Mouse (Mus musculus) 416B (cell line): ENCODE results near the gene Zfp592.

Experiments
- DNase-seq: peaks from one replicate; pipeline ENCODE4 v3.0.0; 2011; ENCODE audit warnings: low read depth

Zfp592 gene

DNA sequence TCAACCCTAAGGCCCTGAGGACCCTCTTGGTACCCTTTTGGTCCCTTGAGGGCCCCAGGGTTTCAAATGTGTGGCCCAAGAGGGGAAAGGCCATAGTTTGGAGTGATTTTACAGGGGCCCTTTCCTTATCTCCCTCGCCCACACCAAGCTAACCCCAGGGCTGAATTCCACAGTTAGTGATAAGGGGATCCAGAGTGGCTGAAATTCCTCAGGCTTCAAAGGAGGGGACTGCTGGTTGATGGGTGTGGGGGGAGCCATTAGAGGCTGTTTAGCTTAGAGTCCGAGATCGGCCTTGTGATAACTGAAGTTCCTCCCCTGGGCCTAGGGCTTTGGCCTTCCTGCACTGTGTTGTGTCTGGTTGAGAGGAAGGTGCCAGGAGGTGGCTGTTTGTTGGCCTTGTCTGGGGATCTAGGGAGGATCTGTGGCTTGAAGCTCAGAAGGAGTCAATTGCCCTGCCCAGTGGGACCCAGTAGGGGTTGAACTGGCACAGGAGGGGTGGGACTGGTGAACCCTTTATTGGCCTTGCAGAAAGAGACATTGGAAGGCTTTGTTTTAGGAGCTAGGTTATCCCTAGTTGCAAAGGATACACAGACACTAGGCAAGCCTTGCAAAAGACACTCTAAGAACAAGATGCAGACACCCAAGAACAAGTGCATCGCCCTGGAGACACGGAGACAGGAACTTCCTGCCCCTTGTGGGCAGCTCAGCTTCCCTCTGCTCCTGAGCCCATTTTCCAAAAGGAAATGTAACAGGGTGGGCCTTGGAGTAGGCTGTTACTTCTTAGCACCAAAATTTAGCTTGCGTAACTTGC lies 64.6 kb downstream of the Zfp592 start:
- DNase-seq: peak; percentile 38

- DNase-seq: peak; percentile 75
Observed at GRCm38 (mm10) chr7:81058712-81059154, 65.3 kb downstream of the Zfp592 start.

DNA sequence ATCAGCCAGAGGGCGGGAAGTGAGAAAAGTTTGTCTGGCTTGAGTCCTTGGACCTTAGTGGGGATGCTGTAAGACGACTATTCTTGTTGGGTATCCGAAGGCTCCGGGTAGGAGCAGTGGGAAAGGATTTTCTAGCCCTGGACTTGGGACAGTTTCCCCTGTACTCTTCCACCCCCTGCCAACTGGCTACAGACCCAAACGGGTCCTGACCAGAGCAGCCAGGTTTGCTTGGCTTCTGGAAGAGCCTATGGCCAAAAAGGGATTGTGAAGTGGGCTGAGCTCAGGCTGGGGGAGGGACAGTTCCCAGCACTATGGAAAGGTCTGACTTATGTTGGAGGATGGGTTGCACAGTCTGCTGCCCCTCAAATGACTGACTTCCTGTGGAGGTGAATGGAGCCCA lies 65.9 kb downstream of the Zfp592 start:
- DNase-seq: no peak

DNA sequence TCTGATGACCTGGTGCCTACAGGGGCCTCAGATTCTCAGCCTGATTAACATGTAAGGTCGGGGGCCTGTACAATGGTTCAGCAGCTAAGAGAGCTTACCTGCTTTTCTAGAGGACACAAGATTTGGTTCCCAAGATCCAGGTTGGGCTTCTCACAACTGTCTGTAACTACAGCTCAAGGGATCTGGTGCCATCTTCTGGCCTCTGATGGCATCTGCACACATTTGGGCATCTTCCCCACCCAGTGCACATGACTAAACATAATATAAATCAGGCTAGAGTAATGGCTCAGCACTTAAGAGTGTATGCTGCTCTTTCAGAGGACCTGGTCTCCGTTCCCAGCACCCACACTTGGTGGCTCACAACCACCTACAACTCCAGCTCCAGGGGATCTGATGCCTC lies 67.4 kb downstream of the Zfp592 start:
- DNase-seq: peak; percentile 87

GRCm38 (mm10) chr7:81061936-81062335 lies 68.5 kb downstream of the Zfp592 start:
- no peak for DNase-seq

DNA sequence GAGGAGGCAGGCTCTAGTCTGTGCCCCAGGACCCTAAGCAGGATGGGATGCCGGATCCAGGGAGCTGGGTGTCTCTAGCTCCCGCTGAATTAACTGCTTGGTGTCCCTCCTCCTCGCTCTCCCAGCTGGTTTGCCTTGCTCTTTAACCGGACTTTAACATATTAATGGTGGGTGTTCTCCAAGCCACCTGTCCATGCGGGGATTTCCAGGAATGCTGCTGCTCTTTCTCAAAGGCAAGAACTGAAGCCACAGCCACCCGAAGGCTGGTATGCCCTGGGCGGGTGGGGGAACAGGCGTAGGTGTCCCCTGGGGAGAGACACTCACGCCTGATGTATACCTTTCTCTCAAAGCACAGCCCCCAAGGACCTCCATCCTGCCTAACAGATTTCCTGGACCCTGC lies 69.9 kb downstream of the Zfp592 start:
- no peak for DNase-seq

DNA sequence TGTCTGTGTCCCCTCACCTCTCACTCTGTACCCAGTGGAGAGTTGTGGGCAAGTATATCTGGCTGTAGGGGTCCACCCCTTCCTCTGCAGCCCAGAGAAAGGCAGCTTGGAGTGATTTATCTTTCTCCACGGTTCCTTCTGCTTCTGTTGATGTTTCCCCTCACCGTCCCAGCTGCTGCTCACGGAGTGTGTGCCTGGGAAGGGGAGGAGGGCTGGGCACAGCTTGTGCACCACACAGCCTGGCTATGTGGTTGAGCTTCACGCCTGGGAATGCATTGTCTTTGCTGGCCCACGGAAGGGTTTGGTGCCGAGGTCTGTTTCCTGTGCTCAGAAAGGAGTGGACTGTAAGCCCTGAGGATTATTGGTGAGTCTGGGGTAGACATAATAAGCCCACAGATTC lies 73.2 kb downstream of the Zfp592 start:
- no peak for DNase-seq

DNA sequence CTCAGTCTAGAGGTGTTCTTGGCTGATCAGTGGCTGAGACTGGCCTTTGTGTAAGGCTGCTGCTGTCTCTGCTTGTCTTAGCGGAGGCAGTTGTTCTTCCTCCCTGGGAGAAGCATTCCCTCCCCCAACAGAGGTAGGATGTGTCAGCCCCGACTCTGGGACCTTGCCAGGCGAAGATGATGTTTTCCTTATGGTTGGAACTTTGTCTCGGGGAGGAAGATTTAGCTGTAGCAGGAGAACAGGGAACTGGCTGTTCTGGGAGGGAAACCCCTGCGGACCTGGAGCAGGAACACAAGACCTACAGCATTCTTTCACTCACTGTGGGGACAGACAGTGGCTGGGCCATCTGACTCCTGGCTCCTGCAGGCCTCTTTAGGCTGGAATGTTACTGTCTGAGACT lies 79.0 kb downstream of the Zfp592 start:
- DNase-seq: no peak

- DNase-seq: peak; percentile 21
Observed at GRCm38 (mm10) chr7:81073273-81073672, 79.8 kb downstream of the Zfp592 start.

DNA sequence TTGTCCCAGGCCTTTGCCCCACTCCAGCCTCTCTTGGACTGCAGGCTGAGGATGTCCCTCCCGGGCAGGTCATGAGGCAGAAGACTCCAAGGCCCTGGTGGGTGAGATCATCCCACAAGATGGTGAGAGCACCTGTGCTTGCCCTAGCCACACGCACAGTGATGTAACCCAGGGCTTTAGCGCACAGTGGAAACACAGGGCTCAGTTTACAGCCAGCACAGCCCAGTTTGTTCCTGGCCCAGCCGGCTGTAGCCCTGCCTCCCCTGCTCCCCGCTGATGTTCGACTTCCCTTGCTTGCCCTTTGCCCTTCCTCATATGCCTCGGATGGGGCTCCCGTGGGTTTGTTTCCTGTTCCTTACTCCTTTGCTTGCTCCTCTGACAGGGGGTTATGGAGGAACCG lies 81.1 kb downstream of the Zfp592 start:
- DNase-seq: peak; percentile 61

DNA sequence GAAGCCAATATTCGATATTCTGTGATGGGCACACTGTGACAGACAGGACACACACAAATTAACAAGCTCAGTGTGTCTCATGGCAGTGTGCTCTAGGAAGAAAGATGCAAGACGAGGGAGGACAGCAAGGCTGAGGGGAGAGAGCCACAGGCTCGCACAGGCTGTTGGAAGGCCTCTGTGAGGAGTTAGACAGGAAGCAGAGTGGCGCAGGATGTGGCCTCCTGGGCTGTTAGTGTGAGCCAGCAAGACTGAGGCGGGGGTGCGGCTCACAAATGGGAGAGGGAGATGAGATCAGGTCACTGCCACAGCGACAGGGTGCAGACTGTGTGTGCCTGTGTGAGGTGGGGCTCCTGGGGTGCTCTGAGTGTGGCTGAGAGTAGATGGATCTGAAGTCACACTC lies 81.8 kb downstream of the Zfp592 start:
- peak; percentile 82 for DNase-seq

GRCm38 (mm10) chr7:81075732-81076131 lies 82.3 kb downstream of the Zfp592 start:
- no peak for DNase-seq

GRCm38 (mm10) chr7:81077009-81077408 lies 83.5 kb downstream of the Zfp592 start:
- DNase-seq: no peak

- DNase-seq: no peak
Observed at GRCm38 (mm10) chr7:81078740-81079139, 85.3 kb downstream of the Zfp592 start.

GRCm38 (mm10) chr7:81093420-81093965 lies 100.0 kb downstream of the Zfp592 start:
- no peak for DNase-seq

GRCm38 (mm10) chr7:81094104-81094757 lies 100.8 kb downstream of the Zfp592 start:
- DNase-seq: no peak
